Mouse (Mus musculus) MEL (cell line): ENCODE data around the gene Nrsn2.

Source experiments
- CTCF ChIP-seq, 3 experiments: IDR thresholded peaks in 2 of 3; conservative IDR thresholded peaks in 1 of 3; 2 replicates each; pipeline ENCODE4 v1.5.1; 2011 to 2012; ENCODE audit warnings: low read length in 3 of 3, low read depth in 2 of 3, mild to moderate bottlenecking in 2 of 3, improper control_type of control experiment in 1 of 3, inconsistent platforms in 1 of 3, mixed read lengths in 1 of 3, moderate library complexity in 1 of 3; ENCODE audit not compliant: control insufficient read depth in 1 of 3, insufficient read depth in 1 of 3, poor library complexity in 1 of 3, severe bottlenecking in 1 of 3
- E2F4 ChIP-seq: IDR thresholded peaks from 2 replicates; pipeline ENCODE4 v1.6.1; 2011; ENCODE audit warnings: low read depth, low read length, improper control_type of control experiment, borderline replicate concordance
- ELF1 ChIP-seq: IDR thresholded peaks from 2 replicates; pipeline ENCODE4 v1.6.1; 2014; ENCODE audit warnings: low read depth, mild to moderate bottlenecking, inconsistent platforms, low read length, improper control_type of control experiment, moderate library complexity
- GABPA ChIP-seq: IDR thresholded peaks from 2 replicates; pipeline ENCODE4 v1.6.1; 2012; ENCODE audit warnings: low read depth, mild to moderate bottlenecking, inconsistent platforms, low read length, improper control_type of control experiment, moderate library complexity
- HCFC1 ChIP-seq: IDR thresholded peaks from 2 replicates; pipeline ENCODE4 v1.6.1; 2012; ENCODE audit warnings: low read depth, mild to moderate bottlenecking, inconsistent platforms, low read length, improper control_type of control experiment, moderate library complexity
- MAFK ChIP-seq: IDR thresholded peaks from 2 replicates; pipeline ENCODE4 v1.6.1; 2011; ENCODE audit warnings: low read depth, mild to moderate bottlenecking, low read length, improper control_type of control experiment, borderline replicate concordance
- MEF2A ChIP-seq: IDR thresholded peaks from 2 replicates; pipeline ENCODE4 v1.6.1; 2014; ENCODE audit warnings: low read depth, mild to moderate bottlenecking, inconsistent platforms, low read length, improper control_type of control experiment; ENCODE audit not compliant: poor library complexity, insufficient replicate concordance, severe bottlenecking; ENCODE audit errors: extremely low read depth
- NELFE ChIP-seq: IDR thresholded peaks from 2 replicates; pipeline ENCODE4 v1.6.1; 2011; ENCODE audit warnings: low read depth, low read length, improper control_type of control experiment
- POLR2A ChIP-seq, 2 experiments: IDR thresholded peaks; 2 replicates each; pipeline ENCODE4 v1.6.1; 2011 to 2012; ENCODE audit warnings: low read length in 2 of 2, mild to moderate bottlenecking in 2 of 2, control low read depth in 1 of 2, improper control_type of control experiment in 1 of 2, low read depth in 1 of 2, moderate library complexity in 1 of 2; ENCODE audit not compliant: control insufficient read depth in 1 of 2, insufficient read depth in 1 of 2, poor library complexity in 1 of 2
- RCOR1 ChIP-seq: IDR thresholded peaks from 2 replicates; pipeline ENCODE4 v1.6.1; 2012; ENCODE audit warnings: low read depth, mild to moderate bottlenecking, inconsistent platforms, low read length, improper control_type of control experiment
- UBTF ChIP-seq: IDR thresholded peaks from 2 replicates; pipeline ENCODE4 v1.6.1; 2012; ENCODE audit warnings: low read depth, mild to moderate bottlenecking, inconsistent platforms, low read length, improper control_type of control experiment, moderate library complexity, borderline replicate concordance; ENCODE audit not compliant: insufficient read depth
- ZKSCAN1 ChIP-seq: IDR thresholded peaks from 2 replicates; pipeline ENCODE4 v1.6.1; 2012; ENCODE audit warnings: low read depth, mild to moderate bottlenecking, inconsistent platforms, low read length, improper control_type of control experiment, moderate library complexity

GRCm38 (mm10) chr2:152335289-152335820 is 41.1 kb downstream of the Nrsn2 start:
- TF ChIP-seq POLR2A (IDR thresholded peaks at IDR 0.05; ENCODE audit: control insufficient read depth in 1 of 2, insufficient read depth in 1 of 2, low read depth in 1 of 2, low read length in 2 of 2, poor library complexity in 1 of 2) (no peak), MAFK (no peak), ELF1 (0 out of 2 replicates have a peak, but pooled peaks have one; percentile 12), MEF2A (no peak), RCOR1 (no peak), CTCF (IDR thresholded peaks at IDR 0.05 in 2 of 3, conservative IDR thresholded peaks at IDR 0.05 in 1 of 3; ENCODE audit: control insufficient read depth in 1 of 3, insufficient read depth in 1 of 3, low read depth in 2 of 3, low read length in 3 of 3, poor library complexity in 1 of 3, severe bottlenecking in 1 of 3) (no peak), ZKSCAN1 (no peak), NELFE (no peak), E2F4 (no peak), GABPA (no peak), HCFC1 (no peak), UBTF (no peak)
